Mouse (Mus musculus) kidney, postnatal 0 days (tissue): Measurements from ENCODE around the gene Gm20388. TPM values are rescaled to one million over a fixed set of nuclear protein-coding genes. Genes with fewer than 3 reads are reported as not detected.

Source experiments
- ATAC-seq: fragments of 200-750 bp; cut with Nextera tagmentation; replicated peaks from 2 replicates; pipeline ENCODE4 v1.8.0; 2017; ENCODE audit warnings: low read depth, moderate number of reproducible peaks, moderate TSS enrichment, moderate library complexity; ENCODE audit not compliant: low FRiP score
- DNase-seq: peaks from one replicate; pipeline ENCODE4 v3.0.0-alpha.2; 2016; ENCODE audit warnings: low spot score
- H3K27ac ChIP-seq: fragments of 300-500 bp; sonication (generic); 2 replicates; pipeline ENCODE4 v1.5.1; 2014; ENCODE audit warnings: mild to moderate bottlenecking
- H3K27me3 ChIP-seq: fragments of 300-500 bp; sonication (generic); 2 replicates; pipeline ENCODE4 v1.6.1; 2014; ENCODE audit warnings: low read length, mixed read lengths; ENCODE audit not compliant: insufficient read depth
- H3K36me3 ChIP-seq: fragments of 300-500 bp; sonication (generic); 2 replicates; pipeline ENCODE4 v1.6.1; 2014; ENCODE audit warnings: low read length, mixed read lengths; ENCODE audit not compliant: insufficient read depth
- H3K4me1 ChIP-seq: fragments of 300-500 bp; sonication (generic); replicated peaks from 2 replicates; pipeline ENCODE4 v1.6.1; 2014; ENCODE audit warnings: antibody characterized with exemption, low read length, mixed read lengths; ENCODE audit not compliant: insufficient read depth
- H3K4me2 ChIP-seq: fragments of 300-500 bp; sonication (generic); 2 replicates; pipeline ENCODE4 v1.6.1; 2014; ENCODE audit warnings: mild to moderate bottlenecking, low read length, moderate library complexity, mixed read lengths
- H3K4me3 ChIP-seq: fragments of 300-500 bp; sonication (generic); replicated peaks from 2 replicates; pipeline ENCODE4 v1.5.1; 2014; ENCODE audit warnings: low read depth, low read length
- H3K9ac ChIP-seq: fragments of 300-500 bp; sonication (generic); 2 replicates; pipeline ENCODE4 v1.6.1; 2014; ENCODE audit warnings: low read depth, low read length
- H3K9me3 ChIP-seq: fragments of 300-500 bp; sonication (generic); replicated peaks from 2 replicates; pipeline ENCODE4 v1.6.1; 2016; ENCODE audit warnings: low read length, inconsistent platforms, mixed read lengths
- CTCF ChIP-seq: IDR thresholded peaks from 2 replicates; pipeline ENCODE4 v1.5.1; 2016; ENCODE audit warnings: antibody characterized with exemption, low read depth, mild to moderate bottlenecking, moderate library complexity
- WGBS: fragments of 180-500 bp; shearing (Covaris S2); extraction: QIAGEN DNeasy Blood & Tissue Kit; methylation state at CpG from one replicate; pipeline ENCODE4 v1.1.7; 2014; 5-methylcytosine and 5-hydroxymethylcytosine counted together
- polyA plus RNA-seq: library from polyadenylated mRNA; unstranded; fragments of >200 nt; fragmentation: Nextera tagmentation; extraction: Ambion mirVana; gene quantifications from 2 replicates; pipeline ENCODE4 v1.2.1, GENCODE M21; 2015

Gm20388 gene
- polyA plus RNA-seq, 1 experiment from 2014 or later = not detected

DNA sequence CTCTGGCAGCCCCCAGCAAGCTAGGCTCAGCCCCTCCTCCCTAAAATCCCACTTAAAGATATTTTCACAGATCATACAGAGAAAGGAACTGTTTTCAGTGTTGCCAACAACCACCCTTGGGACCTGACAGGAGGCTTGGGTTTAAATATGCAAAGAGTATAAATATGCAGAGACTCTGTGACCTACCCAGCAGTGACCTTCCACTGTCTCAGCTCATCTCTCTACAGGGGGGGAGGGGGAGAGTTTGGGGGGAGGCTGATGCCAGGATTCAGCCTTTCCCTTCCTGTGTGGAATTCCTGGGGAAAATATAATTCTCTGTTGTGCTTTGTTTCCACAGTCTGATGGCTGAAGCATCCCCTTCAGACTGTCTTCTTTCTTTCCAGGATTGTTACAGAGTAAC is 2024.3 kb downstream of the Gm20388 start:
- no peak overlapping the region; the same call in 1 of the 2 replicates for H3K9ac ChIP-seq
- ATAC-seq (no peak), DNase-seq (no peak)
- TF ChIP-seq CTCF = no peak
- H3K4me3 ChIP-seq = no peak overlapping the region
- H3K4me2 ChIP-seq = no peak overlapping the region
- no peaks in the 10 kb centered on the region for H3K27me3 ChIP-seq
- H3K4me1 ChIP-seq = no peaks in the 10 kb centered on the region
- H3K36me3 ChIP-seq = no peaks in the 10 kb centered on the region
- H3K27ac ChIP-seq = no peak overlapping the region
- H3K9me3 ChIP-seq = no peaks in the 10 kb centered on the region

GRCm38 (mm10) chr8:121935341-121936294 is 2025.0 kb downstream of the Gm20388 start:
- Histone ChIP-seq H3K27ac (no peak overlapping the region), H3K27me3 (no peaks in the 10 kb centered on the region), H3K9me3 (no peaks in the 10 kb centered on the region), H3K4me1 (no peaks in the 10 kb centered on the region), H3K36me3 (no peaks in the 10 kb centered on the region), H3K4me2 (no peak overlapping the region), H3K9ac (no peak overlapping the region), H3K4me3 (no peak overlapping the region)
- DNase-seq (peak; percentile 51), ATAC-seq (no peak; the same call in 1 of the 2 replicates)
- peak; percentile 60; the same call in 1 of the 2 replicates for TF ChIP-seq CTCF
- 64% methylated on average over 12 of the region's 12 CpGs for WGBS

GRCm38 (mm10) chr8:121936391-121936790 is 2025.8 kb downstream of the Gm20388 start:
- Histone ChIP-seq H3K9ac (no peak overlapping the region), H3K4me1 (no peaks in the 10 kb centered on the region), H3K36me3 (no peaks in the 10 kb centered on the region), H3K4me2 (no peak overlapping the region), H3K27me3 (no peaks in the 10 kb centered on the region), H3K27ac (no peak overlapping the region), H3K9me3 (no peaks in the 10 kb centered on the region), H3K4me3 (no peak overlapping the region)
- 55% methylated on average over 14 of the region's 14 CpGs for WGBS
- TF ChIP-seq CTCF = no peak
- ATAC-seq (0 out of 2 replicates have a peak, but pooled peaks have one; percentile 17), DNase-seq (no peak)

DNA sequence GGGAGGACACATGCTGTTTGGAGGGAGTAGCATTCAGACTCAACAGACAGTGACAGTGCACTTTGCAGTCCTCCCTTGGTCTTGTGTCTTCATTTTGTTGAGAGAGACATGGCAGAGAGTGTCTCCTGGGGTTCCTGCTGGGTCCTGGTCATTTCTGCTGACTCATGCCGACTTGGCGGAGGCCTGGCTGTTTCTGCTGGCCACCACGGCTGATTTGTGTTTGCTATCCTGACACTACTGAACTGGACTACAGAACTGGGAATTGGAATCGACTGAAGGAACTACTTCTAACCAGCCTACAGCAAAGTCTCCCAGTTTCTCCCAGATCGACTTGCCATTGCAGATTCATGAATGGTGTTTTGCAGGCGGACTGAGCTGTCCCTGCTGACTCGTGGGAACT is 2028.1 kb downstream of the Gm20388 start:
- H3K27ac ChIP-seq = no peak overlapping the region
- no peak overlapping the region for H3K4me3 ChIP-seq
- H3K4me1 ChIP-seq = no peaks in the 10 kb centered on the region
- H3K27me3 ChIP-seq = no peaks in the 10 kb centered on the region
- no peak for ATAC-seq
- H3K4me2 ChIP-seq = no peak overlapping the region
- WGBS = 87% methylated on average over 7 of the region's 7 CpGs
- no peaks in the 10 kb centered on the region for H3K36me3 ChIP-seq
- DNase-seq = no peak
- no peaks in the 10 kb centered on the region for H3K9me3 ChIP-seq
- H3K9ac ChIP-seq = no peak overlapping the region
- no peak for TF ChIP-seq CTCF

DNA sequence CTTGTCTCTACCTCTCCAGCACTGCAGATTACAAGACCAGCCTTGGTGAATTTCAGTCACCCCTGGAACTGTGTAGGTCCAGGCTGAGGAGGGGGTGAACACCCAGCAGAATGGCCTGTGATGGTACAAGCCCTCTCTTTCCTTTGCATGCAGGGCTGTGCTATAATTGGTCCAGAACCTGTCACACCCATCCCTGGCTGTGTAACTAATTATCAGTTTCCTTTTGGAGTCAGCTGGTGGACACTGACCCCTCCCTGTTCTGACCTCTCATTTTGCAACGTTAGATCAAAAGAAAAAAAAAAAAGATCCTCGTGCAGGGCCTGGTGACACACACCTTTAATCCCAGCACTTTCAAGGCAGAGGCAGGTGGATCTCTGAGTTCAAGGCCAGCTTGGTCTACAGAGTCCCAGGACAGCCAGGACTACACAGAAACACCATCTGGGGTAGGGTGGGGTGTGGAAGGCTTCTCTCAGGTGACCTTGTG is 2032.5 kb downstream of the Gm20388 start:
- DNase-seq (no peak), ATAC-seq (no peak)
- 11% methylated on average over 2 of the region's 2 CpGs for WGBS

DNA sequence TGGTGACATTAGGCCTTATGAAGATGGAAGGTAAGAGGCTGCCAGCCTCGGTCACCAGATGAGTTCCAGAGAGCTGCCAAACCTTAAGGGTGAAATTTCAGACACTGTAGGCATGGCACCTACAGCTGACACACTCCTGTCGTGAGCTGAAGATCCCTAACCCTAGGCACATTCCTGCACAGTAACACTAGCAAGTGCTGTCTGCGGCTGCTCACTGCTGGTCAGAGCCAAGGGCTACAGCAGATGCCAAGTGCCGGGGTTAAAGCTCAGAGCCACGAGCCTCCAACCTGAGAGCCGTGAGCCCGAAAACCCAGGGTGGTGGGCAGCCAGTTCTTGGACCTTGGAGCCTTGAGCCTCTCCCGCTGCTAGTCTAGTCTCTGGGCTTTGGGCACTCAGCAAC is 2033.1 kb downstream of the Gm20388 start:
- H3K27ac ChIP-seq = no peak overlapping the region
- TF ChIP-seq CTCF = no peak
- no peak for ATAC-seq
- H3K9ac ChIP-seq = no peak overlapping the region
- no peak for DNase-seq
- 71% methylated on average over 8 of the region's 8 CpGs for WGBS
- no peak overlapping the region for H3K4me2 ChIP-seq
- H3K9me3 ChIP-seq = no peaks in the 10 kb centered on the region
- peaks cover 8% of the 10 kb centered on the region for H3K4me1 ChIP-seq
- H3K36me3 ChIP-seq = no peaks in the 10 kb centered on the region
- H3K27me3 ChIP-seq = no peaks in the 10 kb centered on the region
- no peak overlapping the region for H3K4me3 ChIP-seq

More for the DNA sequence above, 2032.5 kb downstream of the Gm20388 start:
- Histone ChIP-seq H3K4me2 (no peak overlapping the region), H3K4me1 (peaks cover 6% of the 10 kb centered on the region), H3K9ac (no peak overlapping the region), H3K4me3 (no peak overlapping the region), H3K27ac (no peak overlapping the region), H3K27me3 (no peaks in the 10 kb centered on the region), H3K36me3 (no peaks in the 10 kb centered on the region), H3K9me3 (no peaks in the 10 kb centered on the region)
- TF ChIP-seq CTCF = no peak
